ENCODE assay signal across 21 mouse cellular contexts in the genomic region with DNA sequence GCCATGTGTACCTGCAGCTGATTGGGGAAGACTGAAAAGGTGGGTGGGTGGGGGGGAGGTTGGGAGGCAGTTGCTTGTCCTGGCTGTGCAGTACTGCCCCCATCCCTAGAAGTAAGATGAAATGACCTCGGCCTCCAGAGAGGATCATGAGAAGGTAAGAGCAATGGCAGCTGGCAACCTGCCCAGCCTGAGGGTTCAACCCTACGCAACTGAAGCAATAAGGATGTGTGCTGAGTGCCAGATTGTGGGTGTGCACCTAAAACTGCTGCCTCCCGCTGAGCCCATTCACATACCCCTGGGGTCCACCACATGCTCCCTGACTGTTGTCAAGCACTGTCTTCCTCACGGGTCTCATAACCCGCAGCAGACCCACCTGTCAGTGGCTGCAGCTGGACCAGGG. TPM values are rescaled to one million over a fixed set of nuclear protein-coding genes. Genes with fewer than 3 reads are reported as not detected.
"Had no signal": no experiment of that assay in that cellular context is flagged by ENCODE, and none has a peak within 500 bp of the region (broad histone marks: within the 10 kb centered on the region; RNA-seq: fewer than 3 reads in every experiment).

No protein-coding gene starts in this region.

- H3K4me2 ChIP-seq: limb, embryonic 13.5 days; liver, embryonic 13.5 days; lung, embryonic 14.5 days; midbrain, embryonic 11.5 days had no signal

- H3K9me3 ChIP-seq: limb, embryonic 10.5 days; limb, embryonic 13.5 days; liver, embryonic 13.5 days had no signal

- H3K27ac ChIP-seq: kidney, postnatal 0 days; limb, embryonic 10.5 days; limb, embryonic 13.5 days; liver, embryonic 13.5 days had no signal

- H3K4me3 ChIP-seq: limb, embryonic 10.5 days; limb, embryonic 13.5 days; liver, embryonic 13.5 days had no signal

- DNase-seq: kidney, adult 2 months; kidney, postnatal 25 days; liver, embryonic 13.5 days; lung, embryonic 14.5 days; lung, postnatal 10 days; lung, postnatal 4 days; midbrain, embryonic 14.5 days; thymus, adult 2 months; thymus, postnatal 25 days had no signal

- H3K27me3 ChIP-seq: limb, embryonic 13.5 days; liver, embryonic 13.5 days had no signal

- H3K9ac ChIP-seq: limb, embryonic 13.5 days; liver, embryonic 13.5 days; lung, embryonic 14.5 days had no signal

RNA-seq across cellular contexts. Expression of a gene that starts 19.1 kb away (rescaled TPM):
- total RNA-seq: layer of hippocampus, postnatal 25 days; left cerebral cortex, adult 18-20 months; left cerebral cortex, postnatal 25 days; megakaryocyte progenitor cell, adult 5-6 weeks; megakaryocyte-erythroid progenitor cell, adult 5-6 weeks; midbrain, postnatal 0 days had no signal
- polyA plus RNA-seq: kidney, embryonic 14.5 days; limb, embryonic 10.5 days; limb, embryonic 13.5 days; lung, embryonic 14.5 days; midbrain, embryonic 11.5 days; midbrain, embryonic 14.5 days; neural tube, embryonic 14.5 days had no signal
